Mouse (Mus musculus) heart, adult 2 months (tissue): Measurements from ENCODE around the gene Bhmt2. TPM values are rescaled to one million over a fixed set of nuclear protein-coding genes. Genes with fewer than 3 reads are reported as not detected.

Source experiments
- DNase-seq, 2 experiments: peaks; one replicate each; pipeline ENCODE4 v3.0.0; 2021
- H3K27ac ChIP-seq: fragments of 200-600 bp; 2 replicates; pipeline ENCODE4 v1.8.1; 2022
- H3K27me3 ChIP-seq: fragments of 200-500 bp; 2 replicates; pipeline ENCODE4 v1.6.1; 2012; ENCODE audit warnings: mild to moderate bottlenecking, low read length, inconsistent platforms, mixed read lengths; ENCODE audit not compliant: control insufficient read depth, insufficient read depth
- H3K36me3 ChIP-seq: fragments of 200-500 bp; 2 replicates; pipeline ENCODE4 v1.6.1; 2012; ENCODE audit warnings: low read length, inconsistent platforms; ENCODE audit not compliant: control insufficient read depth, insufficient read depth
- H3K4me1 ChIP-seq: fragments of 200-500 bp; 2 replicates; pipeline ENCODE4 v1.6.1; 2011; ENCODE audit warnings: low read length; ENCODE audit not compliant: control insufficient read depth, insufficient read depth
- H3K4me3 ChIP-seq: fragments of 200-600 bp; 2 replicates; pipeline ENCODE4 v1.8.1; 2022
- H3K79me2 ChIP-seq: fragments of 200-500 bp; replicated peaks from 2 replicates; pipeline ENCODE4 v1.6.1; 2012; ENCODE audit warnings: mild to moderate bottlenecking, inconsistent platforms, low read length, moderate library complexity, mixed read lengths; ENCODE audit not compliant: control insufficient read depth, insufficient read depth
- H3K9ac ChIP-seq: fragments of 200-500 bp; 2 replicates; pipeline ENCODE4 v1.6.1; 2012; ENCODE audit warnings: low read depth, mild to moderate bottlenecking, control low read depth, inconsistent platforms, low read length, mixed read lengths
- CTCF ChIP-seq: fragments of 200-600 bp; IDR thresholded peaks from 2 replicates; pipeline ENCODE4 v1.8.1; 2022; ENCODE audit warnings: antibody characterized with exemption, mild to moderate bottlenecking, moderate library complexity
- EP300 ChIP-seq: fragments of 200-500 bp; IDR thresholded peaks from 2 replicates; pipeline ENCODE4 v1.6.1; 2011; ENCODE audit warnings: low read depth, low read length, control low read depth; ENCODE audit not compliant: insufficient read depth
- POLR2A ChIP-seq: fragments of 200-500 bp; IDR thresholded peaks from 2 replicates; pipeline ENCODE4 v1.6.1; 2011; ENCODE audit warnings: mild to moderate bottlenecking, low read depth, low read length, control low read depth; ENCODE audit not compliant: insufficient read depth
- WGBS: fragments of 180-500 bp; shearing (Covaris S2); methylation state at CpG from one replicate; pipeline ENCODE4 v1.1.7; 2018; 5-methylcytosine and 5-hydroxymethylcytosine counted together
- intact Hi-C: fragments of 180-260 bp; cut with DNase I; formaldehyde crosslinking; loops from one replicate; pipeline ENCODE4 v1.15.1; 2025
- polyA plus RNA-seq: library from polyadenylated mRNA; depleted of rRNA; stranded (reverse); fragments of >200 nt; gene quantifications from 2 replicates; pipeline ENCODE4 v1.2.3, GENCODE M21; 2012
- total RNA-seq, 2 experiments: library from RNA; stranded (reverse); gene quantifications; 2 replicates each; pipeline ENCODE4 v1.2.3; 2021

Gene Bhmt2
- total and polyA plus RNA-seq, 3 experiments = not detected

DNA sequence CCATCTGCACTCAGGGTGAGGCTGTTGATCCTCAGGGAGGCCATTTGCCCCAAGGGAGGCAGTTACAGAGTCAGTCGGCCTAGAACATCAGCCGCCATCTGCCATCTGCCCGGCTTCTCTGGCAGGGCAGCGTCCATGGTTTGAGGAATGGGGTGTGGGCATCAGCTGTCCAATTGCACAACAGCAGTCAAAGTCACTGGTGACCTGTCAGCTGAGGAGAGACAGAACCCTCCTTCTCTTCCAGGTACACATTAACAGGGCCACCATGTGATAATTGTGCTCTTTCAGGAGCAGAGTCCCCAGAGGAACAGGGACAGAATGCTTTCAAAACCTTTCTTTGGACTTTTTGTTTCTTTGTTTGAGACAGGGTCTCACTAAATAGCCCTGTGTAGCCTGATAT lies 1.7 kb downstream of the Bhmt2 start:
- no peak overlapping the region for H3K4me3 ChIP-seq
- intact Hi-C loops = no loop called here
- no peaks in the 10 kb centered on the region for H3K27me3 ChIP-seq
- TF ChIP-seq CTCF (no peak), EP300 (no peak), POLR2A (no peak)
- H3K27ac ChIP-seq = no peak overlapping the region
- H3K79me2 ChIP-seq = no peaks in the 10 kb centered on the region
- no peaks in the 10 kb centered on the region for H3K4me1 ChIP-seq
- H3K36me3 ChIP-seq = no peaks in the 10 kb centered on the region
- H3K9ac ChIP-seq = no peak overlapping the region
- DNase-seq = no peak
- 94% methylated on average over 4 of the region's 4 CpGs for whole genome bisulfite sequencing

DNA sequence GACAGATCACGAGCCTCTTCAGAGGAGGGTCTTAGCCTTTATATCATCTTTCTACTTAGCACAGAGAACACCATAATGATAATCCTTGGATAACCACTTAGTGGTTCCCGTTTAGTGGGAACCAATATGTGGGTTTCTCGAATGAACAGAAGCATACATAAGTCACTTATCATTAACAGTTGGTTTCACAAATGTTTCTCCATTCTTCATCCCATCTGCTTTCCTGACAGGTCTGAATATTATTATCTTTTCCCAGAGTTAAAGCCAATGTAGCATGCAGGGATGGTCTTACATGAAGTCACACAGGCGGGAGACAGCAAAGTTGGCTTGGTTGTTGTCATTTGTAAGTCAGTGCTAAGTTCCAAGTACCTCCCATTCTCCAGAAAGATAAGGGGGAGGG lies 6.5 kb downstream of the Bhmt2 start:
- Histone ChIP-seq H3K4me1 (no peaks in the 10 kb centered on the region), H3K4me3 (no peak overlapping the region), H3K27ac (no peak overlapping the region), H3K27me3 (no peaks in the 10 kb centered on the region), H3K79me2 (no peaks in the 10 kb centered on the region), H3K36me3 (no peaks in the 10 kb centered on the region), H3K9ac (no peak overlapping the region)
- no peak for DNase-seq
- WGBS = 68% methylated on average over 4 of the region's 4 CpGs
- TF ChIP-seq POLR2A (no peak), CTCF (no peak), EP300 (no peak)
- intact Hi-C loops = no loop called here

DNA sequence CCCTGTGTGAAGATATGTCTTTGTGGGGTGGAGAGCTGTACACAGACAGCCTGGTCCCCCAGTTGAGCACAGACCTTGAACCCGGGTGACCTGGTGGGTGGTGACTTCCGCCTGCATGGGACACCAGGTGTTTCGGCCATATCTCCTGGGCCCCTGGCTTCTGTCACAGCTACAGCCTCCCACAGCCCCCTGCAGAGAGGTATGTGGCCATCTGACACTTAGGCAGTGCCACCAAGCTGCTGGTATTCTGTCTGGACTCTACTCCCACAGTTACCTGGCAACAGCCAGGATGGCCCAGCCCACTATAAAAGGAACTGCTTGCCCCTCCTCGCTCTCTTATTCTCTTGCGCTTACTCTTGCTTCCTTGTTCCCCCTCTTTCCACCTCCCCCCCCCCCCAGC lies 16.2 kb downstream of the Bhmt2 start:
- H3K36me3 ChIP-seq = no peaks in the 10 kb centered on the region
- no peak overlapping the region for H3K9ac ChIP-seq
- no peak overlapping the region for H3K27ac ChIP-seq
- H3K4me3 ChIP-seq = no peak overlapping the region
- DNase-seq = no peak
- H3K4me1 ChIP-seq = no peaks in the 10 kb centered on the region
- TF ChIP-seq EP300 = no peak
- TF ChIP-seq CTCF = no peak
- TF ChIP-seq POLR2A = no peak
- H3K27me3 ChIP-seq = no peaks in the 10 kb centered on the region
- intact Hi-C loops = no loop called here
- H3K79me2 ChIP-seq = no peaks in the 10 kb centered on the region
- whole genome bisulfite sequencing = 81% methylated on average over 5 of the region's 5 CpGs

DNA sequence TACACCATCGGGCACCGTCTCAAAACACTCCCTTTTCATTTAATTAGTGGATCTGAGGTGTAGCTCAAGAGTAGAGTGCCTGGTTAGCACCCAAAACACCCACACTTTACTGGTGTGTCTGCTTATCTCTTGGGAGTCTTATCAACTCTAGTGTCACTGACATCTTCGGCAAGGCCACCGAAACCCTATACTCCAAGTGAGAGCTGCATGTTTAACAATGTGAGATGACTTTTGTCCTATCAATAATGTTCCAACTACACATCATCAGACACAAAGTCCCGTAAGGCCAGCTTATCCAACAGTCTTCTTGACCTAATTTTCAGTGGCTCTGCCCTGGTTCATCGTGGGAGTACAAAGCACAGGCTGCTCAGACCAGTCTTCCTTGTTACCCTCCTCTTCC lies 20.7 kb downstream of the Bhmt2 start:
- Histone ChIP-seq H3K79me2 (no peaks in the 10 kb centered on the region), H3K27me3 (no peaks in the 10 kb centered on the region), H3K4me1 (no peaks in the 10 kb centered on the region), H3K36me3 (no peaks in the 10 kb centered on the region), H3K9ac (no peak overlapping the region), H3K27ac (no peak overlapping the region), H3K4me3 (no peak overlapping the region)
- intact Hi-C loops = no loop called here
- TF ChIP-seq POLR2A = no peak
- TF ChIP-seq CTCF = no peak
- no peak for TF ChIP-seq EP300
- WGBS = 75% methylated on average over 6 of the region's 6 CpGs
- DNase-seq = no peak

DNA sequence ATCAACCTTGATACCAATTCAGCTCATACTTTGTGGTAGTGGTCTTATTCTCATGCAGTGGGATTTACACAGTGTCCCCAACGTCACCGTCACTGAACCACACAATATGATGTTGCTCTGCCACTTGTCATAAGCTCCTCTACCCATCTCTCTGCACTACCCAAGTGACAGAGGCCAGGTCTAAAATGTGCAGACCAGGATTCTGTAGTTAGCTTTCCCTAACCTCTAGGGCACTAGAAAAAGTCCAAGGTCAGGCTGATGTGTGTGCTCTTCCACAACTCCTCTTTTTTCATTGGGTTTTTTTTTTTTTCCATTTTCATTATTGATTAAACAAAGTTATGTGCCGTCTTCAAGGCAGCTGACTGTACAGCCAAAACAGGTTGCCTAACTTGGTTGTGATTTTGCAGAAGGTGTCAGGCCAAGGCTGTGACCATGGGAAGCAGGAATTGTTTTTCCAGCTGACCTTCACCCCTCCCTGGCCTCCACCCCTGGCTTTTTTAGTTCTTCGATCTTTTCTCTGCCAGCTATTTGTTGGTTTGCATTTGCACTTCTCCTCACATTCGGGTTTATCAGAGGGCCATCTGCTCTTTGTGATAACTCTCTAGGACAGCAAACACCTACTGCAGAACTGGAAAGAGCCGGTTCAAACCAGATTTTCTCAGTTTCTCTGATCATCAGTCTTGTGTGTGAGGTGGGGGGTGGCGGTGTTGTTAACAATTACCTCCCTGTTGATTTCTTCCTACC lies 25.5 kb downstream of the Bhmt2 start:
- TF ChIP-seq CTCF (no peak), POLR2A (no peak), EP300 (no peak)
- no peaks in the 10 kb centered on the region for H3K4me1 ChIP-seq
- H3K36me3 ChIP-seq = no peaks in the 10 kb centered on the region
- no peak overlapping the region for H3K4me3 ChIP-seq
- intact Hi-C loops = no loop called here
- H3K27me3 ChIP-seq = no peaks in the 10 kb centered on the region
- no peak for DNase-seq
- H3K9ac ChIP-seq = no peak overlapping the region
- 70% methylated on average over 7 of the region's 7 CpGs for WGBS
- no peak overlapping the region for H3K27ac ChIP-seq
- no peaks in the 10 kb centered on the region for H3K79me2 ChIP-seq

DNA sequence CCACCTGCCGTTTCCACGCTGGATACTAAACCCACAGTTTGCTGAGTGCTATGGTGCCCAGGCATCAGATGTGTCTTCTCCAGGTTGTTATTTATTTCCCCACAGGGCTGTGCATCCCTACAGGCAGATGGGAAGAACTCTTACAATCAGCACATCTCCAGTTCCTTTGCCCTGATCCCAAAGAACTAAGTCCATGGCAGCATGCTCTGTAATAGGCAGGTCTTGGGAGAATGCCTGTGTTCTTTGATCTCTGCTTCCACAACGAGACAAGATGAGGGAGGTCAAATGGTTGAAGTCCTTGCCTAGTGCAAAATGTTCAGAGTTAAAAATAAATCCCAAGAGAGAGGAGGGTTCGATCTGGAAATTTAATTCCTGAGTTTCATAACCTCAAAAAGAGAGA lies 34.5 kb downstream of the Bhmt2 start:
- Histone ChIP-seq H3K79me2 (no peaks in the 10 kb centered on the region), H3K4me1 (no peaks in the 10 kb centered on the region), H3K27ac (no peak overlapping the region), H3K4me3 (no peak overlapping the region), H3K36me3 (no peaks in the 10 kb centered on the region), H3K9ac (no peak overlapping the region), H3K27me3 (no peaks in the 10 kb centered on the region)
- WGBS = 59% methylated on average over 4 of the region's 4 CpGs
- intact Hi-C loops = no loop called here
- no peak for DNase-seq
- TF ChIP-seq POLR2A (no peak), EP300 (no peak), CTCF (no peak)
